In genomic region chr17:4661996-4662395, GRCm38 (mm10) we compare ENCODE assay signal across 20 mouse cellular contexts.
DNase-seq lines count a peak whose midpoint lies in the region; ATAC-seq and TF ChIP-seq lines count a peak whose summit lies in the region.
"Had no signal": no experiment of that assay in that cellular context is flagged by ENCODE, and none has a peak within 500 bp of the region (broad histone marks: within the 10 kb centered on the region; RNA-seq: fewer than 3 reads in every experiment).

No protein-coding gene starts in this region.

- no peak for ATAC-seq in stomach, postnatal 0 days (ENCODE audit: low FRiP score, low TSS enrichment)
- no peak for ATAC-seq in heart, embryonic 11.5 days (replicated peaks; ENCODE audit: insufficient number of reproducible peaks, low FRiP score, low TSS enrichment)
- no peak for ATAC-seq in kidney, embryonic 16.5 days (ENCODE audit: low FRiP score, low TSS enrichment)
- ATAC-seq: forebrain, embryonic 13.5 days; forebrain, embryonic 15.5 days had no signal

- no peak overlapping the region for H3K27ac ChIP-seq in layer of hippocampus, adult 2 months
- no peak overlapping the region for H3K27ac ChIP-seq in stomach, postnatal 0 days (replicated peaks)
- H3K27ac ChIP-seq in heart, embryonic 11.5 days (ENCODE audit: low read depth, low read length): no peak overlapping the region
- no peak overlapping the region for H3K27ac ChIP-seq in kidney, embryonic 16.5 days (ENCODE audit: low read length)
- H3K27ac ChIP-seq: embryonic facial prominence, embryonic 10.5 days; embryonic facial prominence, embryonic 12.5 days; forebrain, embryonic 13.5 days; forebrain, embryonic 15.5 days had no signal

- H3K4me1 ChIP-seq in stomach, postnatal 0 days (replicated peaks; ENCODE audit: control insufficient read depth, insufficient read depth): no peaks in the 10 kb centered on the region
- no peaks in the 10 kb centered on the region for H3K4me1 ChIP-seq in heart, embryonic 11.5 days (ENCODE audit: control insufficient read depth, insufficient read depth, low read length)
- H3K4me1 ChIP-seq in kidney, embryonic 16.5 days (ENCODE audit: insufficient read depth, low read length): no peaks in the 10 kb centered on the region
- H3K4me1 ChIP-seq: embryonic facial prominence, embryonic 12.5 days; forebrain, embryonic 13.5 days; forebrain, embryonic 15.5 days had no signal

- H3K27me3 ChIP-seq in stomach, postnatal 0 days (ENCODE audit: control insufficient read depth, insufficient read depth, low read length): no peaks in the 10 kb centered on the region
- no peaks in the 10 kb centered on the region for H3K27me3 ChIP-seq in heart, embryonic 11.5 days (ENCODE audit: control insufficient read depth, insufficient read depth, low read length)
- no peaks in the 10 kb centered on the region for H3K27me3 ChIP-seq in kidney, embryonic 16.5 days (ENCODE audit: insufficient read depth, low read length)
- H3K27me3 ChIP-seq: embryonic facial prominence, embryonic 12.5 days; forebrain, embryonic 13.5 days; forebrain, embryonic 15.5 days had no signal

- WGBS in stomach, postnatal 0 days: 90% methylated on average over 5 of the region's 5 CpGs
- WGBS in heart, embryonic 11.5 days (ENCODE audit: insufficient replicate concordance): 84% methylated on average over 5 of the region's 5 CpGs
- 93% methylated on average over 5 of the region's 5 CpGs for WGBS in kidney, embryonic 16.5 days

- no peaks in the 10 kb centered on the region for H3K36me3 ChIP-seq in stomach, postnatal 0 days (ENCODE audit: control insufficient read depth, insufficient read depth, low read length)
- no peaks in the 10 kb centered on the region for H3K36me3 ChIP-seq in heart, embryonic 11.5 days (ENCODE audit: control insufficient read depth, insufficient read depth, low read length)
- H3K36me3 ChIP-seq in kidney, embryonic 16.5 days (ENCODE audit: insufficient read depth, low read length): no peaks in the 10 kb centered on the region
- H3K36me3 ChIP-seq: embryonic facial prominence, embryonic 10.5 days; embryonic facial prominence, embryonic 12.5 days; forebrain, embryonic 15.5 days had no signal

- no peak overlapping the region for H3K9ac ChIP-seq in stomach, postnatal 0 days (ENCODE audit: low read length)
- H3K9ac ChIP-seq in heart, embryonic 11.5 days (ENCODE audit: low read depth, low read length): no peak overlapping the region
- H3K9ac ChIP-seq in kidney, embryonic 16.5 days (replicated peaks; ENCODE audit: low read length): no peak overlapping the region
- H3K9ac ChIP-seq: embryonic facial prominence, embryonic 12.5 days; forebrain, embryonic 13.5 days; forebrain, embryonic 15.5 days had no signal

- no peaks in the 10 kb centered on the region for H3K9me3 ChIP-seq in stomach, postnatal 0 days (ENCODE audit: control insufficient read depth, low read length)
- no peaks in the 10 kb centered on the region for H3K9me3 ChIP-seq in heart, embryonic 11.5 days (replicated peaks; ENCODE audit: control insufficient read depth, low read length)
- H3K9me3 ChIP-seq in kidney, embryonic 16.5 days (ENCODE audit: low read length): no peaks in the 10 kb centered on the region
- H3K9me3 ChIP-seq: embryonic facial prominence, embryonic 10.5 days; embryonic facial prominence, embryonic 12.5 days; forebrain, embryonic 13.5 days; forebrain, embryonic 15.5 days had no signal

- no peak for TF ChIP-seq EP300 in stomach, postnatal 0 days (optimal IDR thresholded peaks at IDR 0.05)

- DNase-seq in layer of hippocampus, adult 18-20 months (ENCODE audit: low spot score in 2 of 2): peak; percentile 24 to 75
- no peak for DNase-seq in layer of hippocampus, postnatal 10 days (ENCODE audit: low spot score in 2 of 2)
- peak; percentile 11 to 34 for DNase-seq in layer of hippocampus, adult 2 months (ENCODE audit: low spot score in 2 of 2)
- DNase-seq in layer of hippocampus, adult 9-10 months (ENCODE audit: low spot score): peak; percentile 26
- DNase-seq in layer of hippocampus, postnatal 36 days: peak; percentile 5 to 8
- DNase-seq in stomach, postnatal 0 days (ENCODE audit: low spot score): no peak
- DNase-seq: adrenal gland, adult 2 months; adrenal gland, postnatal 10 days; adrenal gland, postnatal 25 days; cerebellum, adult 11-12 months; cerebellum, adult 2 months; cerebellum, adult 9-10 months; cerebellum, postnatal 10 days; cerebellum, postnatal 25 days had no signal

- no peak overlapping the region for H3K4me2 ChIP-seq in stomach, postnatal 0 days (replicated peaks; ENCODE audit: low read depth)
- no peak overlapping the region for H3K4me2 ChIP-seq in heart, embryonic 11.5 days
- no peak overlapping the region for H3K4me2 ChIP-seq in kidney, embryonic 16.5 days (replicated peaks; ENCODE audit: low read depth, low read length)
- H3K4me2 ChIP-seq: embryonic facial prominence, embryonic 12.5 days; forebrain, embryonic 13.5 days; forebrain, embryonic 15.5 days had no signal

- TF ChIP-seq CTCF in layer of hippocampus, adult 2 months (conservative IDR thresholded peaks at IDR 0.05): no peak
- TF ChIP-seq CTCF in stomach, postnatal 0 days (IDR thresholded peaks at IDR 0.05; ENCODE audit: low read depth): no peak

- H3K4me3 ChIP-seq in layer of hippocampus, adult 2 months: no peak overlapping the region
- H3K4me3 ChIP-seq in stomach, postnatal 0 days (ENCODE audit: low read depth, low read length): no peak overlapping the region
- H3K4me3 ChIP-seq in heart, embryonic 11.5 days (ENCODE audit: low read depth, low read length): no peak overlapping the region
- H3K4me3 ChIP-seq in kidney, embryonic 16.5 days (ENCODE audit: low read length): no peak overlapping the region
- H3K4me3 ChIP-seq: embryonic facial prominence, embryonic 10.5 days; embryonic facial prominence, embryonic 12.5 days; forebrain, embryonic 13.5 days; forebrain, embryonic 15.5 days had no signal

Comparison
In these comparisons a context has a peak if more than half of its experiments do, and no peak if none do; other contexts are left out.
1. DNase-seq: peak in layer of hippocampus, adult 18-20 months (2 of 2), layer of hippocampus, adult 2 months (2 of 2), layer of hippocampus, adult 9-10 months (single experiment) and layer of hippocampus, postnatal 36 days (2 of 2); none in layer of hippocampus, postnatal 10 days (0 of 2) and stomach, postnatal 0 days (single experiment).